Mouse (Mus musculus): ENCODE data around the gene Klk1b1. TPM values are rescaled to one million over a fixed set of nuclear protein-coding genes. Genes with fewer than 3 reads are reported as not detected.
"Not testable (repeated sequence)": the region's sequence is repeated elsewhere in the genome, so short reads cannot be mapped to it uniquely, and the experiment has no call there.

Klk1b1 gene
- polyA plus RNA-seq, 1 experiment = not detected

DNA sequence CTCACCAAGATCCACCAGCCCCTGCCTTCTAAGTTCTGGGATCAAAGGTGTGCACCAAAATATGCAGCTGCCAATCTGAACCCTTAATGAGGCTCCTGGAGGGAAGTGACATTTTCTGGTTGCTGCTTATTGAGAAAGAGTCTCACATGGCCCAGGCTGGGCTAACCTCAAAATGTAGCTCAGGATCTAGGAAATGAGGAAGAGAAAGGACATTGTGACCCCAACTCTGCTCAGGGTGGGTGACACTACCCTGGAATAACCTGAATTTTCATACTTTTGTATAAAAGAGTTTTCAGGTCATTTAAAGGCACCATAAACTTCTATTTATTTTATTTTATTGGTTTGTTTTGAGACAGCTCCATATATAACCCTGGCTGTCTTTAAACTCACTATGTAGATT, 19.1 kb downstream of the Klk1b1 start:
- H3K27ac ChIP-seq (ENCODE audit: insufficient read depth, low read depth, low read length) = no peak overlapping the region

DNA sequence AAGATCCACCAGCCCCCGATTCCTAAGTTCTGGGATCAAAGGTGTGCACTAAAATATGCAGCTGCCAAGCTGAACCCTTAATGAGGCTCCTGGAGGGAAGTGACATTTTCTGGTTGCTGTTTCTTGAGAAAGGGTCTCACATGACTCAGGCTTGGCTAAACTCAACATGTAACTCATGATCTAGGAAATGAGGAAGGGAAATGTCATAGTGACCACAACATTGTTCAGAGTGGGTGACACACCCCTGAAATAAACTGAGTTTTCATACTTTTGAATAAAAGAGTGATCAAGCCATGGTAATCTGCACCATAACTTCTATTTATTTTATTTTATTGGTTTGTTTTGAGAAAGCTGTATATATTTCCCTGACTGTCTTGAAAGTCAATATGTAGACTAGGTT, 28.3 kb downstream of the Klk1b1 start:
- not testable (repeated sequence) for H3K4me1 ChIP-seq (ENCODE audit: control insufficient read depth, insufficient read depth, low read length); H3K27ac ChIP-seq (ENCODE audit: insufficient read depth, low read depth, low read length); H3K4me3 ChIP-seq (ENCODE audit: insufficient read depth, low read depth, low read length)
- WGBS = 67% methylated on average over 1 of the region's 1 CpGs

More for the DNA sequence above, 19.1 kb downstream of the Klk1b1 start:
- no peaks in the 10 kb centered on the region for H3K4me1 ChIP-seq (ENCODE audit: control insufficient read depth, insufficient read depth, low read length)
- H3K4me3 ChIP-seq (ENCODE audit: insufficient read depth, low read depth, low read length) = no peak overlapping the region
- TF ChIP-seq POLR2A (IDR thresholded peaks at IDR 0.05; ENCODE audit: insufficient read depth, low read depth, low read length) = no peak

DNA sequence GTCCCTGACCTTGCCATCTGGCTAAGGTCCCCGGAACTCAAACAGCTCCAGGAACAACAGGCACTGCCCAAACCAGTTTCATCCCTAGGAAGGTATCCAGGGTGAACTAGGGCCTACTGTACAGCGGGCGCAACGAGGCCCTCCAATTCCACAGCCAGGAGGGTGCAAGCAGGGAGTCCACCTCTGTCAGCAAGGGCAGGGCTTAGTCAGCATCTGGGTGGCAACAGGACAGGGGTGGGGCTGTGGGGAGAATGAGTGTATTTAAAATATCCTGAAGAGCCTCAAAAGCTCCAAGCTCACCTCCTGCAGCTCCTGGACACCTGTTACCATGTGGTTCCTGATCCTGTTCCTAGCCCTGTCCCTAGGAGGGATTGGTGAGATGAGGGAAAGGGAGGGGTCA, 29.0 kb downstream of the Klk1b1 start, which contains the start of gene Klk1b11:
Gene Klk1b11, plus strand, starts transcription at position 301 of the 400 bp plus-strand sequence.
- not testable (repeated sequence) for H3K4me1 ChIP-seq (ENCODE audit: control insufficient read depth, insufficient read depth, low read length); H3K27ac ChIP-seq (ENCODE audit: insufficient read depth, low read depth, low read length); H3K4me3 ChIP-seq (ENCODE audit: insufficient read depth, low read depth, low read length)
- 83% methylated on average over 4 of the region's 4 CpGs for WGBS

- no peaks in the 10 kb centered on the region for H3K4me1 ChIP-seq (ENCODE audit: control insufficient read depth, insufficient read depth, low read length)
- no peak overlapping the region for H3K4me3 ChIP-seq (ENCODE audit: insufficient read depth, low read depth, low read length)
- TF ChIP-seq CTCF (IDR thresholded peaks at IDR 0.05; ENCODE audit: insufficient read depth, low read depth, low read length) = no peak
- no peak for TF ChIP-seq POLR2A (IDR thresholded peaks at IDR 0.05; ENCODE audit: insufficient read depth, low read depth, low read length)
- H3K27ac ChIP-seq (ENCODE audit: insufficient read depth, low read depth, low read length) = no peak overlapping the region
These were observed 38.3 kb downstream of the Klk1b1 start for GRCm38 (mm10) chr7:44004847-44005246.

DNA sequence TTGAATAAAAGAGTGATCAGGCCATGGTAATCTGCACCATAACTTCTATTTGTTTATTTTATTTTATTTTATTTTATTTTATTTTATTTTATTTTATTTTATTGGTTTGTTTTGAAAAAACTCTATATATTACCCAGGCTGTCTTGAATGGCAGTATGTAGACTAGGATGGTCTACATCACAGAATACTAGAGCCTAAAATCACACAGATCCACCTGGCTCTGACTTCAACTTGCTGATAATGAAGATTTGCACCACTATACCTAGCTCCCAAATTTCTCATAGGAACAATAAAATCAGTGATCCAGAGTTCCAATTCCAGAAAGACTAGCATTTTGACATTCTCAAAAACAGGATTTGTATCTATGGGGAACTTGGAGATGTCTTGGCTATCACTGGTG, 45.3 kb downstream of the Klk1b1 start, which contains the start of gene Klk1b26:
Gene Klk1b26, plus strand, starts transcription at position 301 of the 400 bp plus-strand sequence.
- H3K27ac ChIP-seq (ENCODE audit: insufficient read depth, low read depth, low read length); H3K4me3 ChIP-seq (ENCODE audit: insufficient read depth, low read depth, low read length); H3K4me1 ChIP-seq (ENCODE audit: control insufficient read depth, insufficient read depth, low read length): not testable (repeated sequence)

GRCm38 (mm10) chr7:44014666-44015065, 48.1 kb downstream of the Klk1b1 start:
- H3K27ac ChIP-seq (ENCODE audit: insufficient read depth, low read depth, low read length); H3K4me1 ChIP-seq (ENCODE audit: control insufficient read depth, insufficient read depth, low read length); H3K4me3 ChIP-seq (ENCODE audit: insufficient read depth, low read depth, low read length): not testable (repeated sequence)
- WGBS = 77% methylated on average over 6 of the region's 6 CpGs

- Histone ChIP-seq H3K27ac (ENCODE audit: insufficient read depth, low read depth, low read length) (no peak overlapping the region), H3K4me1 (ENCODE audit: control insufficient read depth, insufficient read depth, low read length) (no peaks in the 10 kb centered on the region), H3K4me3 (ENCODE audit: insufficient read depth, low read depth, low read length) (no peak overlapping the region)
- WGBS = 89% methylated on average over 5 of the region's 5 CpGs
- no peak for TF ChIP-seq CTCF (IDR thresholded peaks at IDR 0.05; ENCODE audit: insufficient read depth, low read depth, low read length)
- no peak for TF ChIP-seq POLR2A (IDR thresholded peaks at IDR 0.05; ENCODE audit: insufficient read depth, low read depth, low read length)
These were observed 48.5 kb downstream of the Klk1b1 start for GRCm38 (mm10) chr7:44015071-44015470.

Other genes with a start within 250 kb of the Klk1b1 start
- not detected in 2 replicates for gene Klk12, start 197.9 kb upstream of the Klk1b1 start, polyA plus RNA-seq (2012; ENCODE audit: insufficient read depth, insufficient read length, low replicate concordance, missing spikeins)
- not detected in 2 replicates for gene Klk11, start 192.1 kb upstream of the Klk1b1 start, polyA plus RNA-seq (2012; ENCODE audit: insufficient read depth, insufficient read length, low replicate concordance, missing spikeins)
- not detected in 2 replicates for gene Klk10, start 185.7 kb upstream of the Klk1b1 start, polyA plus RNA-seq (2012; ENCODE audit: insufficient read depth, insufficient read length, low replicate concordance, missing spikeins)
- not detected in 2 replicates for gene Klk9, start 174.9 kb upstream of the Klk1b1 start, polyA plus RNA-seq (2012; ENCODE audit: insufficient read depth, insufficient read length, low replicate concordance, missing spikeins)
- gene Klk8, start 169.2 kb upstream of the Klk1b1 start, polyA plus RNA-seq (2012; ENCODE audit: insufficient read depth, insufficient read length, low replicate concordance, missing spikeins) = not detected in 2 replicates
- not detected in 2 replicates for gene Klk7, start 155.5 kb upstream of the Klk1b1 start, polyA plus RNA-seq (2012; ENCODE audit: insufficient read depth, insufficient read length, low replicate concordance, missing spikeins)
- not detected in 2 replicates for gene Klk6, start 142.3 kb upstream of the Klk1b1 start, polyA plus RNA-seq (2012; ENCODE audit: insufficient read depth, insufficient read length, low replicate concordance, missing spikeins)
- gene Klk5, start 124.8 kb upstream of the Klk1b1 start, polyA plus RNA-seq (2012; ENCODE audit: insufficient read depth, insufficient read length, low replicate concordance, missing spikeins) = not detected in 2 replicates
- gene Klk4, start 85.6 kb upstream of the Klk1b1 start, polyA plus RNA-seq (2012; ENCODE audit: insufficient read depth, insufficient read length, low replicate concordance, missing spikeins) = not detected in 2 replicates
- not detected in 2 replicates for gene Klk15, start 33.0 kb upstream of the Klk1b1 start, polyA plus RNA-seq (2012; ENCODE audit: insufficient read depth, insufficient read length, low replicate concordance, missing spikeins)
- not detected in 2 replicates for gene Klk1b8, start 16.1 kb upstream of the Klk1b1 start, polyA plus RNA-seq (2012; ENCODE audit: insufficient read depth, insufficient read length, low replicate concordance, missing spikeins)
- not detected in 2 replicates for gene Klk1b9, start 9.3 kb downstream of the Klk1b1 start, polyA plus RNA-seq (2012; ENCODE audit: insufficient read depth, insufficient read length, low replicate concordance, missing spikeins)
- gene Klk1b11, start 29.1 kb downstream of the Klk1b1 start, polyA plus RNA-seq (2012; ENCODE audit: insufficient read depth, insufficient read length, low replicate concordance, missing spikeins) = not detected in 2 replicates
- gene Klk1b26, start 45.4 kb downstream of the Klk1b1 start, polyA plus RNA-seq (2012; ENCODE audit: insufficient read depth, insufficient read length, low replicate concordance, missing spikeins) = not detected in 2 replicates
- not detected in 2 replicates for gene Klk1b27, start 85.5 kb downstream of the Klk1b1 start, polyA plus RNA-seq (2012; ENCODE audit: insufficient read depth, insufficient read length, low replicate concordance, missing spikeins)
- not detected in 2 replicates for gene Klk1b21, start 135.6 kb downstream of the Klk1b1 start, polyA plus RNA-seq (2012; ENCODE audit: insufficient read depth, insufficient read length, low replicate concordance, missing spikeins)
- not detected in 2 replicates for gene Klk1b22, start 145.9 kb downstream of the Klk1b1 start, polyA plus RNA-seq (2012; ENCODE audit: insufficient read depth, insufficient read length, low replicate concordance, missing spikeins)
- gene Klk1b16, start 170.0 kb downstream of the Klk1b1 start, polyA plus RNA-seq (2012; ENCODE audit: insufficient read depth, insufficient read length, low replicate concordance, missing spikeins) = not detected in 2 replicates
- not detected in 2 replicates for gene Klk1b24, start 221.5 kb downstream of the Klk1b1 start, polyA plus RNA-seq (2012; ENCODE audit: insufficient read depth, insufficient read length, low replicate concordance, missing spikeins)
- not detected in 2 replicates for gene Klk1b3, start 231.4 kb downstream of the Klk1b1 start, polyA plus RNA-seq (2012; ENCODE audit: insufficient read depth, insufficient read length, low replicate concordance, missing spikeins)
- gene Klk1b4, start 240.7 kb downstream of the Klk1b1 start, polyA plus RNA-seq (2012; ENCODE audit: insufficient read depth, insufficient read length, low replicate concordance, missing spikeins) = not detected in 2 replicates
- gene Klk1b5, start 249.2 kb downstream of the Klk1b1 start, polyA plus RNA-seq (2012; ENCODE audit: insufficient read depth, insufficient read length, low replicate concordance, missing spikeins) = not detected in 2 replicates